Mouse (Mus musculus) spleen, adult 12 weeks (tissue): ENCODE data around the gene Ccnk.

Experiments used
- DNase-seq: peaks from one replicate; pipeline ENCODE4 v3.0.0; 2022; ENCODE audit warnings: low spot score

Ccnk gene

DNA sequence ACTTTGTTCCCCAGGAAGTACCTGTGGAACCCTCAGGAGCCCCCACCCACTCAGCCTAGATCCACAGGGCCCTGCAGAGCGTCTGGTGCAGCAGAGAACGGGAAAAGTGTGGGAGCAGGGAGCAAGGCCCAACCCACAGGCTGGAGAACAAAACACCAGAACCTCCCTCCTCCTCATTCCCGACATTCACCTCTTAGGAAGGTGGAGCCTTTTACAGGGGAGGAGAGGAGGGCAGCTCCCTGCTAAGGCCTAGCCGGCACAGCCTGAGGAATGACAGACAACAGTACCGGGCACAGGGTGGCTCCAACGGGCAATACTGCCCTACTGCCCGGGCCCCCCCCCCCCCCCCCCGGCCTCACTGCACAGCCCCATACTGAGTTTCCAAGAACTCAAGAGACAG is 44.0 kb downstream of the Ccnk start:
- DNase-seq: no peak

DNA sequence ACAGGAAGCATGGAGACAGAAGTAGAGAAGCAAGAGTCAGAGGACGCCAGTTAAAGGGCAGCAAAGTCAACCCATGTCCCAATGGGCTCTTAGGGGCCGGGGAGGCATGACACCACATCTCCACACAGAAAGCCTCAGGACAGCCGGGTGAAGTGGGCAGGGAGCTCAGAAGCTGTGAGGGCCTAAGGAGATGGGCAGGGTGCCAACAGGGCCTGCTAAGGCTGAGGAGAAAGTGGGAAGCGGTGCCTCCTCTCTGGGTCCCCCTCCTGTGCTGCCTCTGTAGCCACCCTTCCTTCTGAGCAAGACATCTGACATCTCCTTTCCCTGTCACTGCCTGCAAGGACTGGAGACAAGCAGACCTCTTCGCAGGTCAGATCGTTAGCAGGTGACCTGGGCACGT is 46.4 kb downstream of the Ccnk start:
- DNase-seq: no peak

DNA sequence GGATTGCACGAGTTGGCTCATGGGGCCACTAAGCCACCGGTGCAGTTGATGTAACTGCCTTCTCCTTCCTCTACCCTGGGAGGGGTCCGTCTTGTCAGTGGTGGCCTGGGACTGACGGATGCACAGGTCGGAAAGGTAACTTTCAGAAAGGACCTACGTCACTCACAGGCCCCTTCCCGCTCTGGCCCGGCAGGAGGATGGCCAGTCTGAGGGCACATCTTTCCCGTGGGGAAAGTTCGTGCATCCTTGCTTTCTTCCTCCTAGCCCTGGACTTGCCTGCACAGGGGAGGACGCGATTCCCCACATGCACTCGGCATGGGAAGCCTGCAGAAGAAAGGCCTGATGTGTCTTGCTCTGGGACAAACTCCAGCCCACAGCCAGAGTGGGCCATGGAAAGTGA is 46.8 kb downstream of the Ccnk start:
- no peak for DNase-seq

DNA sequence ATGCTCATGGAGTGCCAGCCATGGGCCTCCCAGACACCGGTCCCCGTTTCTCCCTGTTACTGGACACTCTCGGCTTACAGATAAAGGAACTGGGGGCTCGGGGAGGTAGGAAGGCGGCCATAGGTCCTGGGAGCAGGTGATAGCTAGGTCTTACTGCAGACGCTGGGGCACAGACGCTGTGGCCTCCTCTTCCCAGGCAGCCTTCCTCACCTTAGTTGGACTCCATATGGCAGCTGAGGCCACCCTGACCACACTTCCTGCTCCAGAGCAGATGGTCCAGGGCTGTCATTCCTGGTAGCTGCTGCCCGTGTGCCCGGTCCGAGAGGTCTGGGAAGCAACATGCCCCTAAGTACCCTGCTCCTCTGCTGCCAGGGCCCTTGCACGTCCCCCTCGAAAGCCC is 47.6 kb downstream of the Ccnk start:
- no peak for DNase-seq

DNA sequence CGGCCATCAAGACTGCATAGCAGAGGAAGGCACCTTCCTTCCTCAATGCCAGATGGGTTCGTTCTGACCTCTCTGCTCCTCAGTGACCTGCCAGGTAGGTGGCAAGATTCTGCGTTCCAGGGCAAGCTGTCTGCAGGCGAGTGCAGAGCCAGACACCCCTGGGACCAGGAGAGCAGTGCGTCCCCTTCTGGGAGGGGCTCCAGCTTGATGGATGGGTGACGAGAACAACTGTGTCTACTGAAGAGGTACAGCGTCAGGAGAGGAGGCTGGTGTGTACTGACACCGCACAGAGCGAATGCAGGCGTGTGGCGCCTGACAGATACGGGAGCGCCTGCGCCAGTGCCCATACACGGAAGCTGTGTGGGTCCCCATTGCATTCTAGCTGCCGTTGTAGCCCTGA is 48.1 kb downstream of the Ccnk start:
- DNase-seq: no peak

DNA sequence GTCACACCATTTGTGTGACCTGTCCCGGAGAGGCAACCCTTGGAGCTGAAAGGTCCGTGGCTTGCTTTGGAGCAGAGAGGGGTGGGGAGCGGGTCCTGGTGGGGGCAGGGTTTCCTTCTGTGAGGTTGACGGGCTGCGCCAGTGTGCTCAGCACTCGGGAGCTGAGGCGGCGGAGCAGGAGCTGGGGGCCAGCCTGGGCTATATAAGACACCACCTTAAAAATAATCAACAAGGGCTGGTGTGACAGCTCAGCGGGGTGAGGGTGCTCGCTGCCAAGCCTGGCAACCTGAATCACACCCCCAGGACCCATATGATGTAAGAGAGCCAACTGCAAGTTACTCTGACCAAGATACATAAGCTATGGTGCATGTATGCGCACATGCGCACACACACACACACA is 50.7 kb downstream of the Ccnk start:
- no peak for DNase-seq

DNA sequence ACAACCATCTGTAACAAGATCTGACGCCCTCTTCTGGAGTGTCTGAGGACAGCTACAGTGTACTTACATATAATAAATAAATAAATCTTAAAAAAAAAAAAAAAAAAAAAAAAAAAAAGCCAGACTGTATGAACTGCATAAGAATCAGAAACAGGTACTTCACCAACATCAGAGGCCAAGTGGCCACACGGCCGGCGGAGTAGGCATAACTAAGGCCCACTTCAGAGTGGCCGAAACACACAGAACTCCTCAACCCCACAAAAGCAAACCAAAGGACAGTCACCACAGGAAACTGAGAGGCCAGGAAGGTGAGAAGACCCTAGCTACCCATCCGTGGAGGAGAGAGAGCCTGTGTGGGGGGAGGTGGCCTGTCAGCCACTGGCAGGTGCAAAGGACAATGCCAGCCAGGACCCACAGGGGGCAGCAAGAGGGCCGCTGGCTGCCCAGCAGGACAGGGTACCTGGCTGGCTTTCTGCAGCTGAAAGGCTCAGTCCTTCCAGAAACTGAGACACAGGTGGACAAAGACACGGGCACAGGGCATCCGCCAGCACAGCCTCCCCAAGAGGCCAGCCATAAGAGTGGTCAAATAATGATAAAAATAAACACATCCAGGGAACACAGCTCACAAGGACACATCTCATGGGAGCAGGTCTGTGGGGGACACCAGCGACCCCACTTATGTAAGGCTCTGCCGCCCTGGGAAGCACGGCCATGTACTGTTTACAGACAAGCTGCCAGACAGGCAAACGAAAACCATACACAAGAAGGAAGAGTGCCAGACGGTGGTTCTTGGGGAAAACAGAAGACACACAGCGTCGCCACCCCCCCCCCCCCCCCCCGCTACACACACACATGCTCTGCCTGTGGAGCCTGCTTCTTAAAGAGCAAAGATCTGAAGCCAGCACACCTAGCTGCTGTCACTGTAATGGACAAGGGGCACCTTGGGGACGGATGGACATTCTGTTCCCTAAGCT is 51.7 kb downstream of the Ccnk start:
- DNase-seq: no peak

DNA sequence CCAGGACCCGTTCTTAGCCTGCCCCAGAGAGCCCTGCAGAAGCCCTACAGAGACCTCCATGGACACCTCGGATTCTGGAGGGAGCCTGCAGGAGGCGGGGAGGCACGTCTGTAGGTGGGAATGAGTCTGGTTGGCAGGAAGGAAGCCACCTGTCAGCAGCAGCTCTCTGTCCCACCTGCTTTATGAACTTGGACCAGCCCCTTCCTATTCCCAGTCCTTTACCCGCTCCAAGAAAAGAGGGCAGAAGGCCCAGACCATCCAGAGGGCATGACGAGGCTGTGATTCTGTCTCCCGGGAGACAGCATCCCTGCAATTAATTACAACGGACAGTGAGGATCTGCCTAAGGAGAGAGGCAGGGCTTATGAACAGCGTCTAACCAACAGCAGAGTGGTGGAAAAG is 52.5 kb downstream of the Ccnk start:
- no peak for DNase-seq

DNA sequence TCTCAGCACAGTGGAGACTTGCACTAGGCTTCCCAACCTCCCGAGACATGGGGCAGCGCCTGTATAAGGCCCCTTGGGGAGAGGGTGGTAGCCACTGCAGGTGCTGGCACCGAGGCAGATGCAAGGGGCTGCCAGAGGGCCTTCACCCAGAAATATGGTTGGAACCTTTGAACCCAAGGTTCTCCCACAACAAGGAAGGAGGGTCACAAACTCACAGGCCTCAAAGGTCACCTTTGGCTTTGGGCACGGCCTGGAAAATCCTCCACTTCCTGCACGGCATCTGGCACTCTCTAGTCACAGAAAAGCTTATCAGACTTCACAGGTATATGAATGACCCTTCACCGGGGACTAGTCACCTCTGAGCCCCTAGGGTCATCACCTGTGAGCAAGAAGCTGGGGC is 54.4 kb downstream of the Ccnk start:
- no peak for DNase-seq

DNA sequence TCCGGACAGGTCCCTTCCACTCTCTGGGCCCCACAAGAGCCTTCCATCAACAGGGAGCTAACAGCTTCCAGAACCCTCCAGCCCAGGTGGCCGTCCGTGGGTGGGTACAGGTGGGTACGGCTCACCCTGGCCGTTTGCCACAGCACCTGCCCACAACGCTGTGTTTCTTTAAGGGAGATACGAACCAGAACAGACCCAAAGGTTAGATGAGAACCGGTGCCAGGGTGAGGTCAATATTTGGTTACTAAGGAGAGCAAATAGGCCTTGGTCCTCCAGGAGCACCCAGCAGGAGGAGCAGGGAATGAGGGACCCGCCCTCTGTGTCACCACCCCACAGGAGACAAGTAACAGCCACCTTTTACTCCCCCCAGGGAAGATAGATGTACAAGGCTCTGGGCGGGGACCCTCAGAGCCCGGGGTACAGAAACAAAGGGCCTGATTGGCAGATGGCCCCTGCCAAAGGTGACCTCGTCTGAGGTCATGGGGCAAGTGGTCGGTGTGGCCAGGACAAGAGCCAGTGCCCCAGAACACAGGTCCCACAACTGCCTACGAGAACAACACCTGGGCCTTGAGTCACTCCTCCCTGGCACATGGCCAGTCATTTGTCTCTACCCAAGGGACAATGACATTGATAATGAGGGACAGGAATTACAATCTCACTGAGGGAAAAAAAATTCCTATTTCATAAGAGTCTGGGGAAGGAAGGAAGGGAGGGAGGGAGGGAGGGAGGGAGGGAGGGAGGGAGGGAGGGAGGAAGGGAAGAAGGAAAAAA is 55.6 kb downstream of the Ccnk start:
- DNase-seq: no peak

DNA sequence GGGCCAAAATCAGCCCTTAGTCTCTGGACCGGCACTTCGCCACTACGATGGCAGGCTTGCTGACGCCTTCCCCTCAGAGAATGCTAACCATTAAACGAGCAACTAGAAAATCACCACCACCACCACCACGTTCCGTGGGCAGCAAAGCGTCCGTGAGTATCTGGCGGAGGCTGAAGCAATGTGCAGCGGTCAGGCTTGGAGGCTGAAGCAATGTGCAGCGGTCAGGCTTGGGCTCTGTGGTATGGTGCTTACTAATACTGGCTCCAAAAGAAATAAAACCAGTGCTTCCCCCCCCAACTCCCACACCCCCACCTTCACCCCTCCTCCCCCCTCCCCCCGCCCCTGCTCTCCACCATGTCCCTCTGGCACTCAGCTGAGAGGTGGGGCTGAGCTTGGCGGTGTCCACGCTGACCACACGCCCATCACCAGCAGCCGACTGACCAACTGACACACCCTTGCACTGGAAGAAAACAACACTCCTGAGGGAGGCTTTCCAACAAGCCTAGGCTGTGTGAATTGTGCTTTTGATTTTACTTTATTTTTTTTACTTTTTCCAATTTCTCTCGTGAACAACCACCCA is 56.7 kb downstream of the Ccnk start:
- no peak for DNase-seq

DNA sequence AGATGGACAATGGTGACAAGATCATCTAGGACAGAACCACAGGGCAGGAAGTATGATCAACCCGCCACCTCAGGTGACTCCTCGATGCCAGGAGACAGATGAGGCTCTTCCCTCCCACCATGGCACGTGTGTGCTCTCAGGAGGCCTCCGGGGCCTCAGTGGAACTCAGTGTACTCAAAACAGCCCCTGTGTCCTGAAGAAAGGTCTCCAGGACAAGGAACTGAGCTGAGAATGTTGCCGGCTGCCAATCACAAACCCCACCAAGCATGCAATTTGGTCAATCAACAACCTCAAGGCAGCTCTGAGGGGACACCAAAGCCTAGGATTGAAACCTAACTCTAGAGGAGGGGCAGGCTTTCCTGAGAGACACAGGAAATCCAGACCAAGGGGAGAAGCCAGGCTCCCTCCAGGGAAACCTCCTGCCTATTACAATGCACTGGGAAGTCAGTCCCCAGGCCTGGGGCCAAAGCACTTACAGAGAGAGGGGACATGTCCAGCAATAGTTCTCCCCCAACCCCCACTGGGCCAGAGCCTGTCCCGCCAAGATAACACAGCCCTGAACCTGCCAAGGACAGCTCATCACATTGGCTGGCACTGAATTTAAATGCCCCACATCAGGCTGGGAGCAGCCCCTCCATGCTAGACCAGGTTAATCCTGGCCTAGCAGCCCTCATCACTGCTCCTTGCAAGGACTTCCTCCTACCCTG is 58.1 kb downstream of the Ccnk start:
- DNase-seq: no peak

DNA sequence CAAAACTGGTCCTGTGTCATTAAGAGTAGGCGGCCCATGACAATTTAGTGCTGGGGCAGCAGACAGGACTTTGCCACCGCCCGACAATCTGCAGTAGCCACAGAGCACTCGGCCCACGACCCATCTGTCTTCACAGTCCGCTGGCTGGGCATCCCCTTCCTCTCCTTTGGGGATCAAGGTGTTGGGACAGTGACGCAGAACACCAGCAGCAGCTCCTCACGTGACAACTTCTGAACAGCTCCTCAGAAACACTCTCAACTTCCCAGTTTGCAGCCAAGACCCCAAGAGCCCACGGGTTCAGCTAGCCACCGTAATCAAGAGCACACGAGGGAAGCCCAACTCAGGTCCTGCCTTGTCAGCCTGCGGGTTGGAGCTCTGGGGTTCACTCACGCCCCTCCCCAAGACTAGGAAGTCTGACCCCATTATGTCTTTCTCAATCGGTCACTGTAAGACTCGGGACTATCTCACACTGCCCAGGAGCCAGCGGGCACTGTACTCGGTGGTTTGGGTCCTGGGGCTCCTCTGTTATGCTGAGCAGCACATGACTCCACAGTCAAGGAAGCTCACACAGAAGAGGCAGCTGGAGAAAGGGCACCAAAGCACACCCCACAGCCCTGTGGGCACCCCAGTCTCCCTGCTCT is 59.1 kb downstream of the Ccnk start:
- no peak for DNase-seq

DNA sequence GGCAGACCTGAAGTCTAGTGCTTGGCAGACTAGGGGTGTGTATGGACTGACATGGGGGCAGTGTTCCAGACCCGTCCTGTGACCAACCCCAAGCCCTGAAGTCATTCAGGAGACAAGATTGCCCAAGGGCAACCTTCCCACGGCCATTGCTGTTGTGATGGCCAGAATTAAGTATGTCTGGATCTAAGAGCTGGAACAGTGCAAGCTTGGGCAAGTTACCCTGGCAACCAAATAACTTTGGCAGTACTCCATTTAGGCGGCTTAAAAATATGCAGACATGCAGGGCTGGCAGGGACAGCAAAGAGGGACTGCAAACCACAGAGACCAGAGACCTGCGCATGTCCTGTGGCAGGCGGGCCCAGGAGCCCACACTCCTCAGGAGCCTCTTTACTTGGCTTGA is 60.1 kb downstream of the Ccnk start:
- DNase-seq: no peak

DNA sequence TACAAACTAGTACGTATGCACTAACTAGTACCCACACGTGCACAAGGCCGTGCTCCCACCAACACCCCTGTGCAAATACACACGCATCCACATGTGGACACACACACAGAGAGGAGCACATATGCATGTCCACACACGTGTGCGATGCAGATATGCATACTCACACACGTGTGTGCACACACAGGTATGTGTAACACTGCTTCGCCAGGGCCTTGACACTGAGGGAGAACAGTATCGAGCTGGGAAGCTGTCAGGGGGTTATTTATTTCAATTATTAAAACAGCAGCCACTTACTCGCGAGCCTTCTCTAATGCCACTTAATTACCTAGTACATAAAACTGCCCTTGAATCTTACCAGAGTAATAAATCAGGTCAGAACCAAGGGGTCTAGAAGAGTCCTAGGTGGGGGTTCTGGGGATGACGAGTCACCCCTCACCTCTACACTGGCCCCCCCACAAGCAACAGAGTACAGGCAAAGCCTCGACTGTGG is 61.1 kb downstream of the Ccnk start:
- DNase-seq: no peak

DNA sequence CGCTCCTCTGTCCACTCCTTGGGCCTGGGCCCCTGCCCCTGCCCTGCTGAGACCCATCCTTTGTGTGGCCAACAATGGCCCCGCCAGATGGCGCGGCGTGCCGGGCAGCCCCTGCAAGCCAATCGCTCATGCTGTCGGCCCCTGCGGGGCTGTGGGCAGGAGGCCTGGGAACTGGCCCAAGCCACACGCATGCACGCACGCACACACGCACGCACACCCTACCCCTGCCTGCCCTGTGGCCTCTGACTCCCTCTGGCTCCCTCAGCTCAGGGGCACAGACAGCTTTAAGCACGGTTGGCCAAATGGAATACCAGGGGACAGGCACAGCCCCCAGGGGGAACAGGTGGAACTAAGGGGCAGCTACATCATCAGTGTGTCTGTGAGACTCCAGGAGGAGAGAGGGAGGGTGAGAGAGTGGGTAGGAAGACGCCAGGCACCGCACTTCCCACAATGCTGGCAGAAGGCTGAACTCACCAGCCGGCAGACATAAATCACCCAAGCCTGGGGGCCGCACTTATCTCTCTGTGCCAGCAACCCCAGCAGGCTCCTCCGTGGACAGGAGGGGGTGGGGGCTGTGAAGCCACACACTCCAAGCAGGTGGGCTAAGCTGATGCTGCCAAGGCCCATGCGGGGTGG is 61.7 kb downstream of the Ccnk start:
- DNase-seq: no peak

DNA sequence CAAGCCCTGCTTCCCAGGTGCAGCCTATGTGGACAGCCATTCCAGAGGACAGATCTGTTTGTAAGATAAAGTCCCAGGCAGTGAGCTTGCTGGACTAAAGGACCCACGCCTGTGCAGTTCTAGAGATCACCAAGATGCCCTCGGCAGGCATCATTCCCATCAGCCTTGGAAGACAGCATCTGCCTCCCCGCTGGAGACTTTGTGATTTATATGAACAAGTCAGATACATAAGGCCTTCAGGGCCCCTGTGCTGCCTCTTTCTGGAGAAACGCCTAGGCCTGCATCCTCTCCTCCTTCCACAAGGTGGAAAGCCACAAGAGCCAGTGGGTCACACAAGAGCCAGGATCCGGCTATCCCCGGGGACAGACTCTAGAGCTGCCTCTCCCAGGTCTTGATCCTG is 62.2 kb downstream of the Ccnk start:
- no peak for DNase-seq

DNA sequence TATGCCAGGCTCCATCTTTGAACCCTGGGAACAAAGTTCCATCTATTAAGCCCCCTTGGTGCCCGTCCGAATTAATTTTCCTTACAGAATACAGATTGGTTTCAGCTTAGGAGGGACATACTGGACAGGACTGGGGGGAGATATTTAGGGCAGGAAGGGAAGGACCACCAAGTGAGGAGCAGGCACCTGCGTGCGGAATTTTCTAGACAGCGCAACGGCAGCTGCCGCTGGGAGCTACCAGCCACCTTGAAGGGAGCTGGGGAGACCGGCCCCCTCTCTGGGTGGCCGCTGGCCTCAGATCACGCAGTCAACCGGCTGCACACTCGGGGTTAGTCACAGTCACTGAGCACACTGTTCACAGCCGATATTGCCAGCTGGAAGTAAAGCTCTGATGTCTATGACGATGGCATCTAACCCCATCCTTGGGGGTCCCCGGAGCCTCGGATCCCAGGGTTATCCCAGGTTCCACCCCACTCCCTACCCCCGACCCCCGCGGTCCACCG is 62.9 kb downstream of the Ccnk start:
- no peak for DNase-seq

DNA sequence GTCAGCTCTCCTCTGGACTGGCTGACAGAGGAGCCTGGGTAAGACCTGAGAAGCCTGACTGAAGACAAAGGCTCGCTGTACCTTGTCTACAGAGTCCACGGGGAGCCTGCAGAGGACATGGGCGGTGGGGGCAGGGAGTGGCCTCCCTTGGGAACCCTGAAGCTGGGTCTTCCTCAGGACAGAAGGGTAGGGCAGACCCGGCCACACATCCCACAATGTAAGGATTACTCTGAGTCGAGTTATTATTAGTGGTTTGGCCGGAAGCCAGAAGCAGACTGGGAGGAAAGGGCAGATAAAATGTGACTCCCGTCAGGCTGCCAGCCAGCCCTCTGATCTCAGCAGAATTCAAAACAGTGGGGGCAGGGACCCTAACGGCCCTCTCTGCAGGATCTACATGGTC is 65.4 kb downstream of the Ccnk start:
- DNase-seq: no peak

DNA sequence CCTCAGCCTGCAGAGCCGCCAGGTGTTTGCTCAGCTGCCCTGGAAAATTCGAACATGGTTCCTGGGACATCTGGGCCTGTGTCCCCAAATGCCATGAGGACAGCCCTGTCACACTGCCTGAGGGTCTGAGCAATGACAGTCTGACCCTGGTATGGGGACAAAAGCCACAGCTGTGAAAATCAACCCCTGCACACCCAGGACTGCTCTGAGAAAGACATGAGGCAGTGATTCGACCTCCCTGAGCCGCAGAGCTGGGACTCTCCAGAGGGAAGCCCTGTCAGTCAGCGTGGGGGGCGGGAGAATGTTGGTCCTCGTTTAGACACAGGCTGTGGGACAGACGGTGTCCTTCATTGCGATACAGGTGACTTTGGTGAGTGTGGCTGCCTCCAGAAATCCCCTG is 66.2 kb downstream of the Ccnk start:
- DNase-seq: no peak
